Mouse (Mus musculus): ENCODE measurements around the gene Atoh8. TPM values are rescaled to one million over a fixed set of nuclear protein-coding genes. Genes with fewer than 3 reads are reported as not detected.

Gene Atoh8
- polyA plus RNA-seq, 1 experiment from 2014 or later, result 9.6 TPM

- Histone ChIP-seq H3K9ac (no peak overlapping the region), H3K4me3 (replicated peaks) (no peak overlapping the region), H3K4me2 (replicated peaks) (no peak overlapping the region), H3K36me3 (no peaks in the 10 kb centered on the region), H3K27me3 (replicated peaks) (no peaks in the 10 kb centered on the region), H3K9me3 (no peaks in the 10 kb centered on the region), H3K4me1 (replicated peaks) (peaks cover 11% of the 10 kb centered on the region; the same call in 1 of the 2 replicates), H3K27ac (no peak overlapping the region)
- no peak for ATAC-seq
- 65% methylated on average over 5 of the region's 5 CpGs for WGBS
Measured at GRCm38 (mm10) chr6:72203279-72203678, 32.1 kb downstream of the Atoh8 start.

DNA sequence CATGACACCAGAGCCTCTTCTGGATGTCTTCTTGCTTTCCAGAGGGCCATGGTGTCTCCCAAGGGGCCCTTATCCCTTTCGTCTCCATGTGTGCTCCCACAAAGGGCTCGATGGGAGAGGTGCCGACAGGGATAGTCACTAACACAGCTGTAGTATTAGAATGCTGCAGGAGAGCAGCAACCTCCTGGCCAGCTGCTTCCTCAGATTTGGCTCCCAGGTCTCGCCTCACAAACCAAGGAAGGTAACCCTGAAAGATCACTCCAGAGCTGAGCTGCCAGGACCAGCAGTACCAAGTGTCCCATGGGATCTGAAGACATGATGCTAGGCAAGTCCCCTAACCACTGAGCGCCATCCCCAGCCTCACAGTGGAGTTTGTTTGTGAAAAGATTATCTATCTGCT, 32.6 kb downstream of the Atoh8 start:
- Histone ChIP-seq H3K4me3 (replicated peaks) (no peak overlapping the region), H3K27me3 (replicated peaks) (no peaks in the 10 kb centered on the region), H3K9ac (no peak overlapping the region), H3K9me3 (no peaks in the 10 kb centered on the region), H3K36me3 (no peaks in the 10 kb centered on the region), H3K27ac (no peak overlapping the region), H3K4me2 (replicated peaks) (no peak overlapping the region), H3K4me1 (replicated peaks) (peaks cover 11% of the 10 kb centered on the region; the same call in 1 of the 2 replicates)
- ATAC-seq, result no peak
- 79% methylated on average over 5 of the region's 5 CpGs for WGBS

DNA sequence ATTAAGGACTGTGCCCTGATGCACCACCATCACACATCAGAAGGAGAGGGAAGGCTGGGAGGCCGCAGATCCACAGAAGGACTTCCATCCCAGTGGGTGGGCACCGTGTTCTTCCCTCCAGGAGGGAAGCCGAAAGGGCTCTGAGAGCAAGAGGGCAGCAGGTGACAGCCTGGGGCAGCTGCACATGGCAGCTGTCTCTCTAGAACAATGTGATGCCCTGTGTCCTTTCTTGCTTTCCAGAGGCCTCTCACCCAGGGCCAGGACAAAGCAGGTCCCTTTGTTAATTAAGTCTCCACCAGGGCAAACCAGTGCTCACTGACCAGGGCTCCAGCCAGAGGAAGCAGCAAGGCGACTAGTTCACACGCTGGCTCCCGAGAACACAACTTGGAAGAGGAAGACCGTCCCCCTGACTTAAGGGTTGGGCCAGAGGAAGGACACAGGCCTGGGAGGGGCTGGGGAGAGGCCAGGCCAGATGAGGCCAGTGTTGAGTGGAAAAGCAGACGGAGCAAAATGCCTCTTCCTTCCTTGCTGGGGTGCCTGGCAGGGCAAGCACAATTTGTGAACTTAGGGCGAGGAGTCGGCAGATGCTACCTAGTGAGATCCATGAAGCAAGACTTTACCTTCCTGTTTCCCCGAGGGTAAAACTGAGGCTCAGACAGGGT, 34.7 kb downstream of the Atoh8 start:
- Histone ChIP-seq H3K4me3 (replicated peaks) (no peak overlapping the region), H3K27me3 (replicated peaks) (no peaks in the 10 kb centered on the region), H3K4me2 (replicated peaks) (no peak overlapping the region), H3K9me3 (no peaks in the 10 kb centered on the region), H3K36me3 (no peaks in the 10 kb centered on the region), H3K27ac (peak overlapping the region; percentile 28; the same call in 1 of the 2 replicates), H3K4me1 (replicated peaks) (peaks cover 11% of the 10 kb centered on the region; the same call in 1 of the 2 replicates), H3K9ac (no peak overlapping the region)
- peak; percentile 34 for ATAC-seq
- WGBS, result 56% methylated on average over 11 of the region's 11 CpGs

DNA sequence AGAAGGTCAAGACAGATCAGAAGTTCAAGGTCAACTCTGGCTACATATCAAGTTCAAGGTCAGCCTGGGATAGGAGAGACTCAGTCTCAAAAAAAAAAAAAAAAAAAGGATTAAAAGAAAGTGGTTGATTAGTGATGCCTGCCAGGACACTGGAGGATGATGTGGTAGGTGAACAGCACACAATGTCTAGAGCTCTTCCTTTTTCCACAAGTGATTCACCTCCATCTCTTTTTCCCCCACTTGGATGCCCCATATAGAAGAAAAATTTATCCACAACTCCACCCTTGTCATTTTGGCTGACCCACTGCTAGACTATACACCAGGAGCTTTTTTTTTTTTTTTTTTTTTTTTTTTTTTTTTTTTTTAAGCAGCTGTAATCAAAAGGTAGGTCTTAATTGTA, 37.9 kb downstream of the Atoh8 start:
- H3K4me3 ChIP-seq (replicated peaks), result no peak overlapping the region
- no peak for ATAC-seq
- peaks cover 11% of the 10 kb centered on the region; the same call in 1 of the 2 replicates for H3K4me1 ChIP-seq (replicated peaks)
- H3K9me3 ChIP-seq, result no peaks in the 10 kb centered on the region
- H3K27ac ChIP-seq, result no peak overlapping the region
- H3K27me3 ChIP-seq (replicated peaks), result no peaks in the 10 kb centered on the region
- no peak overlapping the region for H3K9ac ChIP-seq
- no peaks in the 10 kb centered on the region for H3K36me3 ChIP-seq
- H3K4me2 ChIP-seq (replicated peaks), result no peak overlapping the region

DNA sequence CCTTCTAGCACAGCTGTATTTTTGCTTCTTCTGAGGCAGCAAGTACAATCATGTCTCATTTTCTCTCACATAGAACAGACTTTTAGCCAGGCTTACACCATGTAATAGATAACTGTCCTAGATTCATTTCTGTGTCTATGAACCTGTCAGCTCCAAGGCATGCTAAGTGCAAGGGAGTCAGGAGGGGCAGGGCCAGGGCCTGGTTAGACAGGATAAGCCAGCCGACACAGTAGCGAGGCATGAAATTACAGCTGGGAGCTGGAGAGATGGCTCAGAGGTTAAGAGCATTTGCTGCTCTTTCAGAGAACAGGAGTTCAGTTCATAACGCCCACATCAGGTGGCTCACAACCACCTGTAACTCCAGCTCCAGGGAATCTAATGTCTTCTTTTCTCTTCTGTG, 38.7 kb downstream of the Atoh8 start:
- WGBS, result 65% methylated on average over 3 of the region's 3 CpGs
- no peak overlapping the region for H3K9ac ChIP-seq
- H3K36me3 ChIP-seq, result no peaks in the 10 kb centered on the region
- no peaks in the 10 kb centered on the region for H3K9me3 ChIP-seq
- no peak overlapping the region for H3K27ac ChIP-seq
- H3K27me3 ChIP-seq (replicated peaks), result no peaks in the 10 kb centered on the region
- H3K4me1 ChIP-seq (replicated peaks), result peaks cover 10% of the 10 kb centered on the region; the same call in 1 of the 2 replicates
- H3K4me3 ChIP-seq (replicated peaks), result no peak overlapping the region
- no peak overlapping the region for H3K4me2 ChIP-seq (replicated peaks)
- ATAC-seq, result no peak

- no peak for ATAC-seq
- Histone ChIP-seq H3K27me3 (replicated peaks) (peaks cover 14% of the 10 kb centered on the region), H3K4me1 (replicated peaks) (peaks cover 23% of the 10 kb centered on the region), H3K27ac (no peak overlapping the region), H3K36me3 (no peaks in the 10 kb centered on the region), H3K4me3 (replicated peaks) (no peak overlapping the region), H3K4me2 (replicated peaks) (no peak overlapping the region), H3K9me3 (no peaks in the 10 kb centered on the region), H3K9ac (no peak overlapping the region)
- 58% methylated on average over 5 of the region's 5 CpGs for WGBS
Measured at GRCm38 (mm10) chr6:72190577-72190976, 44.8 kb downstream of the Atoh8 start.

DNA sequence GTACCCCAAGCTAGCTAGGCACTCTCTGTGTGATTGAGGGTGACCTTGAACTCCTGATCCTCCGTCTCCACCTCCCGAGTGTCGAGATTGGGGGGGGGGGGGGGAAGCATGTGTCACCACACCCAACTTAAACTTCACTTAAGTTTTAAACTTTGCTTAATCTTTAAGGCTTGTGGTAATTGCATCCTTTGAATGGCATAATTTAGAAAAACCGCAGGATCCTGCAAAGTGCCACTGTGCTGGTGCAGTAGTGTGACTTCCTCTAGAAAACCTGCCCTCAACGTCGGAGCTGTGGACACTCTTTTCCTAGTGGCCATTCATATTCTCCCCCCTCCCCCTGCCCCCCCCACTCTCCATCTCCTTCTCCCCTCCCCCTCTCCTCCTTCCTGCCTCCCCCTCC, 45.3 kb downstream of the Atoh8 start:
- Histone ChIP-seq H3K9ac (no peak overlapping the region), H3K27me3 (replicated peaks) (peaks cover 14% of the 10 kb centered on the region), H3K36me3 (no peaks in the 10 kb centered on the region), H3K27ac (no peak overlapping the region), H3K4me2 (replicated peaks) (no peak overlapping the region), H3K4me1 (replicated peaks) (peaks cover 23% of the 10 kb centered on the region), H3K4me3 (replicated peaks) (no peak overlapping the region), H3K9me3 (no peaks in the 10 kb centered on the region)
- 21% methylated on average over 6 of the region's 6 CpGs for WGBS
- no peak for ATAC-seq

- peaks cover 14% of the 10 kb centered on the region for H3K27me3 ChIP-seq (replicated peaks)
- ATAC-seq, result peak; percentile 78
- H3K9ac ChIP-seq, result peak overlapping the region; percentile 5; the same call in 1 of the 2 replicates
- H3K4me1 ChIP-seq (replicated peaks), result peaks cover 23% of the 10 kb centered on the region
- WGBS, result 6% methylated on average over 29 of the region's 29 CpGs
- H3K36me3 ChIP-seq, result no peaks in the 10 kb centered on the region
- H3K4me2 ChIP-seq (replicated peaks), result peak overlapping the region; percentile 55
- no peaks in the 10 kb centered on the region for H3K9me3 ChIP-seq
- H3K4me3 ChIP-seq (replicated peaks), result peak overlapping the region; percentile 12; the same call in 1 of the 2 replicates
- peak overlapping the region; percentile 67 for H3K27ac ChIP-seq
Measured at GRCm38 (mm10) chr6:72189061-72189863, 46.1 kb downstream of the Atoh8 start.

GRCm38 (mm10) chr6:72186809-72187208, 48.6 kb downstream of the Atoh8 start:
- no peak for ATAC-seq
- no peak overlapping the region for H3K4me2 ChIP-seq (replicated peaks)
- peaks cover 14% of the 10 kb centered on the region for H3K27me3 ChIP-seq (replicated peaks)
- H3K9me3 ChIP-seq, result no peaks in the 10 kb centered on the region
- H3K9ac ChIP-seq, result no peak overlapping the region
- H3K4me1 ChIP-seq (replicated peaks), result peaks cover 23% of the 10 kb centered on the region
- no peaks in the 10 kb centered on the region for H3K36me3 ChIP-seq
- no peak overlapping the region for H3K4me3 ChIP-seq (replicated peaks)
- WGBS, result 84% methylated on average over 6 of the region's 6 CpGs
- no peak overlapping the region for H3K27ac ChIP-seq

DNA sequence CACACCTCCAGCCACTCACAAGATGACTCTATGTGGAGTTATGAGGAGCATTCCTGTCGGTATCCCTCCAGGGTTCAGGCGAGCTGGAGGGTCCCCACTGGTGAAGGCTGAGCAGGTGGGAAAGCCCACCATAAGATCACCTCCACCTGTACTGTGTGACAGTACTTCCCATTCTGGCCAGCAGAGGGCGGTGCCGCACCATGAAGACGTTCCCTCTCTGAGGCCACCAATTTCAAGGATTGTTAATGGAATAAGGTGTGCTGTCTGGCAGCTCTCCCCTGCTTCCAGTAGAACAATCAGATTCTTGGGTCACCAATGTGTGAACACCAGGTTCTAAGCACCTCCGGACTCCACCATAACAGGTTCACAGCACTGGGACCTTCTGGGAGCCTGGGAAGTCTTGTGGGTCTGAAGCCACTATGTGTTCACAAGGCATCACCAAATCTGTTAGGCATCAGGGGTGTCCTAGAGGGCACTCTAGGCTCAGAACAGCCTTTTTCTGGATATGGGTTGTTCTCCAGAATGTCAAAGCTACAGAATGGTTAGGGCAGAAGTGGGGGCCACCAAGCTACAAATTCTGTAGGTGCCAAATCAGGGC, 49.4 kb downstream of the Atoh8 start:
- 5% methylated on average over 6 of the region's 6 CpGs for WGBS
- Histone ChIP-seq H3K36me3 (no peaks in the 10 kb centered on the region), H3K9ac (no peak overlapping the region), H3K27ac (no peak overlapping the region), H3K4me3 (replicated peaks) (no peak overlapping the region), H3K27me3 (replicated peaks) (peaks cover 9% of the 10 kb centered on the region; the same call in 1 of the 2 replicates), H3K4me1 (replicated peaks) (peaks cover 23% of the 10 kb centered on the region), H3K9me3 (no peaks in the 10 kb centered on the region), H3K4me2 (replicated peaks) (no peak overlapping the region)
- ATAC-seq, result peak; percentile 46; the same call in 1 of the 2 replicates

DNA sequence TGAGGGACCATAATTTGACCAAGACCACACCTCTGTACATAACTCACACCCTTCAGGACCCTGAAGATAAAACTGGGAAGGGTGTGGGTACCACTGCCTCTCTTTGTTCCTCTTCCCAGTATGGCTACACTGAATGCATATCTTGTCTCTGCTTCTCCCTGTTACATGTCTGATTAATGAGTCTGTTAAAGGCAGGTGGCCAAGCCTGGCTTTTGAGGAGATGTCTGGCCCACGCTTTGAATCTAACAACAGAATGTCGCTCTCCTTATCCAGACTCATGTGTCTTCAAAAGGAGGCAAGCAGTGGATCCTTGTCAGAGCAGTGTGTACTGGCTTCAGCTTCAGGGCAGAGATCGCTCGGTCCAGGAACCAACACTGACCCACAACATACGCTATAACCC, 50.8 kb downstream of the Atoh8 start:
- Histone ChIP-seq H3K27ac (no peak overlapping the region), H3K27me3 (replicated peaks) (peaks cover 7% of the 10 kb centered on the region; the same call in 1 of the 2 replicates), H3K4me2 (replicated peaks) (no peak overlapping the region), H3K36me3 (no peaks in the 10 kb centered on the region), H3K4me1 (replicated peaks) (peaks cover 12% of the 10 kb centered on the region), H3K4me3 (replicated peaks) (no peak overlapping the region), H3K9me3 (no peaks in the 10 kb centered on the region), H3K9ac (no peak overlapping the region)
- WGBS, result 83% methylated on average over 5 of the region's 5 CpGs
- ATAC-seq, result no peak

All from intestine, embryonic 15.5 days (tissue).